Mouse (Mus musculus) layer of hippocampus, adult 2 months (tissue): ENCODE results near the gene Samd4b. TPM values are rescaled to one million over a fixed set of nuclear protein-coding genes. Genes with fewer than 3 reads are reported as not detected.
A peak's percentile ranks its signal among the peaks of the same experiment; 100 is the strongest.

Experiments used
- DNase-seq, 2 experiments: peaks; one replicate each; pipeline ENCODE4 v3.0.0; 2022; ENCODE audit warnings: low spot score in 2 of 2
- H3K27ac ChIP-seq: fragments of 200-600 bp; 2 replicates; pipeline ENCODE4 v1.8.1; 2022
- H3K4me3 ChIP-seq: fragments of 200-600 bp; 2 replicates; pipeline ENCODE4 v1.8.1; 2022; ENCODE audit warnings: mild to moderate bottlenecking
- CTCF ChIP-seq: fragments of 200-600 bp; conservative IDR thresholded peaks from 2 replicates; pipeline ENCODE4 v1.8.1; 2022; ENCODE audit warnings: antibody characterized with exemption, mild to moderate bottlenecking, moderate library complexity
- total RNA-seq, 2 experiments: library from RNA; stranded (reverse); gene quantifications; 2 replicates each; pipeline ENCODE4 v1.2.3; 2021

The Samd4b gene
- total RNA-seq, 2 experiments from 2014 or later: 67.8 to 70.1 TPM

- Histone ChIP-seq H3K27ac (no peak overlapping the region), H3K4me3 (no peak overlapping the region)
- no peak for DNase-seq
- TF ChIP-seq CTCF: no peak
Measured at GRCm38 (mm10) chr7:28495426-28495825, 102.5 kb downstream of the Samd4b start.

- DNase-seq: no peak
- no peak for TF ChIP-seq CTCF
- Histone ChIP-seq H3K4me3 (no peak overlapping the region), H3K27ac (no peak overlapping the region)
Measured at GRCm38 (mm10) chr7:28492310-28492709, 105.6 kb downstream of the Samd4b start.

GRCm38 (mm10) chr7:28490903-28491302, 107.0 kb downstream of the Samd4b start:
- no peak for DNase-seq
- TF ChIP-seq CTCF: no peak
- H3K27ac ChIP-seq: no peak overlapping the region
- no peak overlapping the region for H3K4me3 ChIP-seq

- no peak overlapping the region for H3K4me3 ChIP-seq
- TF ChIP-seq CTCF: peak; percentile 72
- peak in 1 of 2 experiments; percentile 17 for DNase-seq
- H3K27ac ChIP-seq: no peak overlapping the region
Measured at GRCm38 (mm10) chr7:28490410-28490809, 107.5 kb downstream of the Samd4b start.

DNA sequence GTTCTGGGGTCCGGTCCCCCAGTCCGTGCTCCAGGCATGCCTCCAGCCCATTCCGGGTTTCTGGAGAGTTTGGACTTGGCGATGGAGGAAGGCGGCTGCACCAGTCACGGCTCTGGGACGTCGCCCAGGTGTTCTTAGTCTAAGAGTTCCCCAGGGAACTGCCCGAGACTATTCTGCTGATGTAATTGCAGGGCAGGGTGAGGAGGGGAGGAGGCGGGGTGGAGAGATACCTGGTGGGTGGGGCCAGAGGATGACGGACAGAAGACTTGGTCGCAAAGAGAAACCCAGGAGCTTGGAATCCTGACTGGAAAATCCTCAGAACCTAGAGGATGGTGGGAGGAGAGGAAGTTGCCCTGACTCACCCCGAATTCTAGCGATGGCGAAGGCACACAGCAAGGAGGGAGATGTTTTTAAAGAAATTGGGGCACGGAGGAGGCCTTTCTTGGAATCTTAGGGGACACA, 109.9 kb downstream of the Samd4b start:
- H3K4me3 ChIP-seq: peak overlapping the region; percentile 38
- DNase-seq: no peak
- no peak overlapping the region for H3K27ac ChIP-seq
- TF ChIP-seq CTCF: no peak

DNA sequence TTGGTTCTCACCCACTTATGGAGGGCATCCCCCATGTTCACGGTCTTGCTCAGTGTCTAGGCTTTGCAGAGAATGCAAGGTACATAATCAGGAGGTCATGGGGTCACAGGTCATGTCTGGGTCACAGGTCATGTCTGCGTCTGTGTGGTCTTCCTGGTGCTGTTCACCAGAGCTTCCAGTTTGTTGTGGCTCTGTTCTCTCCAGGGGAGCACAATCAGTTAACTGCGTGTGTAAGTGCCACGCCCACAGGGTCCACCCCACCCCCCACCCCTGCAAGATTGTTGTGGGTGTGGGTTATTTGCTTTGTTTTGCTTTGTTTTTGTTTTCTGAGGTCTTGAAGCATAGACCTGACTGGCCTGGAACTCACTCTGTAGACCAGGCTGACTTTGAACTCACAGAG, 113.8 kb downstream of the Samd4b start:
- no peak overlapping the region for H3K4me3 ChIP-seq
- DNase-seq: no peak

DNA sequence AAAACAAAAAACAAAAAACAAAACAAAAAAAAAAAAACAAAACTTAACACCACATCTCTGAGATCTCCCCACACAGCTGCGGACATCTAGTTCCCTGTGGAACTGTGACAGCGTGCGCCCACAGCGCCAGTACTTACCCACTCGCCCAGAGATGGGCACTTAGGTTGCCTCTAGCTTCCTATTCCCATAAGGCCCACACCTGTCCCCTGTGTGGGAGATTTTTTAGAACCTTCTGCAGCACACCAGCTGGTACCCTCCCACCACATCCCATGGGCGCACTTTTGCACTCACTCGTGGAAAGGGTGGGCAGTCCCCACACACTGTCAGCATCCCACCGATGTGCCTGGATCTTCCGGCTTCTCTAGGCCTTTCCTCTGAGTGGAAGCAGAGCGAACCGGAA, 115.1 kb downstream of the Samd4b start:
- peak overlapping the region; percentile 32; the same call in 1 of the 2 replicates for H3K27ac ChIP-seq
- no peak overlapping the region for H3K4me3 ChIP-seq
- DNase-seq: peak; percentile 30 to 33
- no peak for TF ChIP-seq CTCF

More for the DNA sequence above, 113.8 kb downstream of the Samd4b start:
- TF ChIP-seq CTCF: no peak
- H3K27ac ChIP-seq: no peak overlapping the region

- TF ChIP-seq CTCF: no peak
- DNase-seq: no peak
- Histone ChIP-seq H3K4me3 (no peak overlapping the region), H3K27ac (no peak overlapping the region)
Measured at GRCm38 (mm10) chr7:28478854-28479253, 119.1 kb downstream of the Samd4b start.

DNA sequence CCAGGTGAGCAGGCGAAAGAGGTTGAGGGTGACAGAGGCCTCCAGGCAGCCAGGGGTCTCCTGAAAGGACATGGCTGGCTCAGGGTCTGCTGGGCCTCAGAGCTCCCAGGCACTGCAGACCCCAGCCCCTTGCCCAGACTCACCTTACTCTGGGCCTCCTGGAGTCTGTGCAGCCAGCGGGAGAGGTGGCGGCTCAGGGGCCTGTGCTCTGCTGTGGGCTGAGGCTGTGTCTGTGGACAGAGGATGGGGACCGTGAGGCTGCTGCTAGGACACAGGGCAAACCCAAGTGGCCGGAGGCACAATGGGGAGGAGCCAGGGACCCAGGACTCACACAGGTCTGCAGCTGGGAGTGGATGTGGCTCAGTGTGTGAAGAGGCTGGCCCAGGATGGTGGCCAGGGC, 120.6 kb downstream of the Samd4b start:
- no peak overlapping the region for H3K27ac ChIP-seq
- DNase-seq: no peak

GRCm38 (mm10) chr7:28476191-28476590, 121.8 kb downstream of the Samd4b start:
- Histone ChIP-seq H3K4me3 (no peak overlapping the region), H3K27ac (no peak overlapping the region)
- no peak; the same call in 1 of the 2 replicates for TF ChIP-seq CTCF
- no peak for DNase-seq

More for the DNA sequence above, 120.6 kb downstream of the Samd4b start:
- no peak for TF ChIP-seq CTCF
- H3K4me3 ChIP-seq: no peak overlapping the region

DNA sequence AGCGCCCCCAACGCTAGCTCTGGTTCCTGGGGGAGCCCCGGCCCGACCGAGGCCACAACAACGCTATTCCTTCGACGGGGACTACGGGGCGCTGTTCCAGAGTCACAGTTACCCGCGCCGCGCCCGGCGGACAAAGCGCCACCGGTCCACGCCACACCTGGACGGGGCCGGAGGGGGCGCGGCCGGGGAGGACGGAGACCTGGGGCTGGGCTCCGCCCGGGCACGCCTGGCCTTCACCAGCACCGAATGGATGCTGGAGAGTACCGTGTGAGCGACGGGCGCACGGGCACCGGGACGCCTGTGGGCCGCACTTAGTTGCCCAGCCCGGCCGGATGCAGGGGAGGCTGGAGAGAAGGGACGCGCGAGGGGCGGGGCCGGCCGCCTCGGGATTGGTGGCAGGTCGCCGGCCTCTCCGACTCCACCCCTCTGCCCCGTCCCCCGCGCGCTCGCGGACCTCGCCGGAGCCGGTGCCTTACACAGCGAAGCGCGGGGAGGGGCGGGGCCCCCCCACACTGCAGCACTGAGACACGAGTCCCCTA, 130.7 kb downstream of the Samd4b start:
- no peak for DNase-seq
- no peak; the same call in 1 of the 2 replicates for TF ChIP-seq CTCF
- Histone ChIP-seq H3K4me3 (peak overlapping the region; percentile 40), H3K27ac (no peak overlapping the region)

DNA sequence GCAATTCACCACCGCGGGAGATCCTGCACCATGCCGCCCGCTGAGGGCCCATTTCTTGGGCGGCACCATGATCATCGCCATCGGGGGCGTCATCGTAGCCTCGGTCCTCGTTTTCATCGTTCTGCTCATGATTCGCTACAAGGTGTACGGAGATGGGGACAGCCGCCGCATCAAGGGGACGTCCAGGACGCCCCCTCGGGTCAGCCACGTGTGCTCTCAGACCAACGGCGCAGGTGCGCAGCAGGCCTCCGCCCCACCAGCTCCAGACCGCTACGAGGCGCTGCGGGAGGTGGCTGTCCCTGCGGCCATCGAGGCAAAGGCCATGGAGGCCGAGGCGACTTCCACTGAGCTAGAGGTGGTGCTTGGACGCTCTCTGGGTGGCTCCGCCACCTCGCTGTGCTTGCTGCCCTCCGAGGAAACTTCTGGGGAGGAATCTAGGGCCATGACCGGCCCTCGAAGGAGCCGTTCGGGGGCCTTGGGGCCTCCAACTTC, 131.2 kb downstream of the Samd4b start:
- Histone ChIP-seq H3K4me3 (no peak overlapping the region; the same call in 1 of the 2 replicates), H3K27ac (no peak overlapping the region)
- no peak for TF ChIP-seq CTCF
- DNase-seq: no peak

GRCm38 (mm10) chr7:28464416-28465212, 133.3 kb downstream of the Samd4b start:
- no peak for TF ChIP-seq CTCF
- H3K4me3 ChIP-seq: peak overlapping the region; percentile 52
- H3K27ac ChIP-seq: peak overlapping the region; percentile 90
- DNase-seq: peak; percentile 84 to 92

DNA sequence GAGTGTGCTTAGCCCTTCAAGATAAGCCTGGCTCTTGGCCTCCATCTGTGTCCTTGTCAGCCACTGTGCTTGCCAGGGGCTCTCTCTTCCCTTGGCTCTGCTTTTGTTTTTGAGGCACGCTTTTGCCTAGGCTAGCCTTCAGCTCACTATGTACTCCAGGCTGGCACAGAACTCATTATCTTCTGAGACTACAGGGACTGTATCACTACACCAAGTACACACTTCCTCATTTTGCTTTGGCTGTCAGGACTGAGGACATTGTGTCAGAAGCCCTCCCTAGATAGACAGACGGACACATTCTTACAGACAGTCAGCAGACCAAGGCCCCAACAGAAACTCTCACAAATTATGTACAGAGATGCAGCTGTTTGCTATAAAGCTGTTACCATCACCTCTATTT, 135.2 kb downstream of the Samd4b start:
- no peak for TF ChIP-seq CTCF
- no peak for DNase-seq
- no peak overlapping the region for H3K4me3 ChIP-seq
- H3K27ac ChIP-seq: no peak overlapping the region
